Mouse (Mus musculus) urinary bladder, postnatal 10 days (tissue): ENCODE results near the gene Nfib.

Experiments
- DNase-seq: peaks from one replicate; pipeline ENCODE4 v3.0.0; 2022; ENCODE audit warnings: low spot score

Nfib gene

GRCm38 (mm10) chr4:82540466-82540990 lies 165.0 kb downstream of the Nfib start:
- DNase-seq: no peak

DNA sequence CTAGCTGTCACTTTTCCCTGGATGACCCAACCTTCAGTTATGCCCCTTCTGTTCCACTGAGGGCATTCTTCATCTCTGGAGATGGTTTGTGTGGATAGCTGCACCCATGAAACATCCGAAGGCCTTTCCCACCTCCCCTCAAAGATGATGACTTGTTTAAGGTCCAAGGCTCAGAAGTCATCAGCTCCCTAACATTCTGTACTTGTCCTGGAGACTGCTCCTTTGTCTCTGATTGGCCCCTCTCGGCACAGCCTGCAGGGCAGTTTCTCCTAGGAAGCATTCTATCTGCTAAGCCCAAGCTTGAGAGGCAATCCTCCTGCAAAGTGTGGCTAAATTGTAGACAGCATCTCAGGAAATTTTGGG lies 165.5 kb downstream of the Nfib start:
- DNase-seq: no peak

GRCm38 (mm10) chr4:82539406-82540047 lies 166.0 kb downstream of the Nfib start:
- no peak for DNase-seq

- no peak for DNase-seq
Measured at GRCm38 (mm10) chr4:82538815-82539214, 166.7 kb downstream of the Nfib start.

GRCm38 (mm10) chr4:82538069-82538811 lies 167.3 kb downstream of the Nfib start:
- DNase-seq: no peak

DNA sequence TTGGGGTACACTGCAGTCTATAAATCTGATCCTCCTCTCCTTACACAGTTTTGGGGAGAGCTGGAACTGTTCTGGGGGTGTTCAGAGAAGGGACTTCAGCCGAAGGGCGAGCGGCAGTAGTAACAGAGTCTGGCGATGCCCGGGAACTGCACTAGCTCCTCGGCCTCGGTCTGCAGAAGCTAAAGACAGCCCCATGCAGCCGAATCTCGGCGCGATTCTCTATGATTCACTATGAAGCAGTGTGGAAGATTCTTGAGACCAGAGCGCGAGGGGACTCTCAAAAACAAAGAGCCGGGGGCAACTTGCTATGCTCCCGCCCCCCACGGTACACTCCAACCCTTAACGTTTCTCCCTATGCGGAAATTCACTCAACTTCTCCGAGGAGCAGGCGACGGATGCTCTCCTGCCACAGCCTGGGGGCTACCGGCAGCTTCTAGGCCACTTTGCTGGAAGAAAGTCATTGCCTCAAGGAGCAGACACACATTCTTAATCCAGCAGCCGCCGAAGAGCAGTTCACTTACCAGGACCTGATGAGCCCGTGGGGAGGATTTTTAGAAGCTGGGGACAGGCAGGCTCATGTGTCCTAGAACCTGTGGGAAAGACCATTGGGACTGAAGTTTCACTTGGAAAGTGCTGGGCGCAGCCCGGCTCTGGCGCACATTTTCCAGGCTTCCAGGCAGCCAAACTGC lies 168.1 kb downstream of the Nfib start:
- no peak for DNase-seq

GRCm38 (mm10) chr4:82536435-82537278 lies 168.9 kb downstream of the Nfib start:
- DNase-seq: no peak

DNA sequence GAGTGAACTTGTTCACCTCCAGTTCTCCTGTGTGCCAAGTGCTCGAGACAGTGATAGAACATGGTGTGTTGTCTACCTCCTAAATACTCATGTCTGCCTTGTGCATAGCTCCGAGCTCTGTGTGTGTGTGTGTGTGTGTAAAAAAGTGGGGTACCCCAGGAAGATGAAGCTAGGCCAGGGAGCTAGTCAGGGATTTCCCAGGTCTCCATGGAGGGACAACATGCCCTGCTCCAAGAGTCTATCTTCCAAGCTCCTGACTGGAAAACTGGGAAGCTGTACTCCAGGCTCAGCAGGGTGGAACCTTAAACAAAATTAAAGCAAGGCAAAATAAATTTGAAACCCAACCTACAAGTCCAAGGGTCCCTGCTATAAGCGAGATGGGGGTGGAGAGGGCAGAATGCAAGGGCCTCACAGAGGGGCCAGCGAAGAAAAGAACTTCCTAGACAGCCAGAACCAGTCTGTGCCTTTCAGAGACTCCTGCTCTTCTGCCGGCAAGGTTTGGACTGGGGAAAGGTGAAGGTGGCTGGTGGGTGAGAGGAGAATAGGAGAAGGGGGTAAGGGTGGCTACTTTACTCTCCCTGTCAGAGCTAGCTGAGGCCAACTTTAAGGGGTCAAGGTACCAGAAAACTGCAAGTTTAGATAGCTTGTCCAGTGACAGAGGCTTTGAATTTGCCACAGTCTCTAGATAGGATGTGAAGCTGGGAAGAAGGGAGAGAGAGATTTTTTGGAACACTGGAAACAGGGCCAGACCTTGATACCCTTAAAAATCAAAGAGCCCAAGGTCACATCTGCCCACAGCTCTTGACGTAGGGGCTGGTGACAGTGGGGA lies 169.7 kb downstream of the Nfib start:
- DNase-seq: no peak

DNA sequence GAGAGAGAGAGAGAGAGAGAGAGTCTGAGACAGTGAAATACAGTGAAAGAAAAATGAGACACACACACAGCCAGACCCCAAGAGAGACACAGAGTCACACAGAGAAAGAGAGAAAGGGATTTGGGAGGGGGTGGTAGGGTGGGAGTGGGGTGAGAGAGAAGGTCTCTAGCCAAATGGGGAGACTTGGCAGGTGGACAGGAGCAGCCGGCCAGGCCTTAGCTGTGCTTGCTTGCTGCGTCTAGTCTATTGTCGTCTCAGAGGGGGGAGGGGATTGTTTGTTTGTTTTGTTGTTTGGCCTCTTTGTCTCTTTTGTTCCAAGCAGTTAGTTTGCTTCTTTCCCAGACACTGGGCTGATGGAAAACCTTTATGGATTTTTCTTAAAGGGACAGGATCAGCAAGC lies 172.3 kb downstream of the Nfib start:
- DNase-seq: no peak

DNA sequence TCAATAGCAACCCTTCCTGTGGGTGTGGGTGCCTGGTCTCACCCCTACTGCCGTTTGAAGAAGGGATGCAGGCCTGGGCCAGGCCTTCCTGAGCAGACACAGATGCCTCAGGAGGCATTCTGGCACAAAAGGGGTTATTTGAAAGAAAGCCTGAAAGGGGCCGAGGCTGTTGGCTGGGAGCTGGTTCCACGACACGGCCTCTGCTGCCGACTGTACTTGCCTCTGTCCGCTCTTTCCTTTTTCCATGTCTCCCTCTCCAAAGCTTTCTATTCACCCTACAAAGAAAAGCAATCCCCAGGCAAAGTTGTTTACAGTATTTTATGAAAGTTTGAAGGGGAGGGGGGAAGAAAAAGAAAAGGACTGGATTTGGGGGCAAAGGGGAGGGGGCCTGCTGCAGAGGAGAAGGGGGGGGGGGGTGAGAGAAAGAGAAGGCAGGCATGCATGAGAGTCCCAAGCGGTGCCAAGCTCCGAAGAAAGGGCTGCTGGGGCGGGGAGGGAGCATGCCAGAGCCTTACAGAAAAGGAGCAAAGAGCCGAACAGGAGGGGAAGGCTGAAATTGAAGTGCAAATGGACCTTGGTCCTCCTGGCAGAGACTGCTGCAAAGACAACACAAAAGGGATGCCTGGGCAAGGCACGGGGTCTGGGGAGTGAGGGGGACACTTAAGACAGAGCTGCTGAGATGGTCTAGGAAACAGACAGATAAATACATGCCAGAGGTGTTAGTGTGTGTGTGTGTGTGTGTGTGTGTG lies 172.9 kb downstream of the Nfib start:
- no peak for DNase-seq

DNA sequence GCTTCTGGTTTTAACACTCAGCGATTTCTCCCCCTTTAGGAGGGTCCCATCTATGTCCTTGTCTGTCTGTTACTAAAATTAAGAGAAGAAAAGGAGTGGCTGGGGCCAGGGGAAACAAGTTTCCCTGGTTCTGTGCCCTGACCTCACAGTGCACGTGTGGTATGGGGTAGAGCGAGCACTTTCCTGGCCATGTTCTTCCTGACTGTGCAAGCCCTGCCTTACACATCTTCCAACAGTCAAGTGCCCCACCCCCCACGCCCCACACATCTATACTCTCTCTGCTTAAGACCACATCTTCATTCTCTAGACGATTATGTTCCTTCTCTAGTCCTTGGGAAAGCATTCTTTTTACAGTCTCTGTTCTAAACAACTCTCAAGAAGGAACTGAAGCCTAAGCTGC lies 173.6 kb downstream of the Nfib start:
- no peak for DNase-seq

GRCm38 (mm10) chr4:82530875-82531353 lies 174.6 kb downstream of the Nfib start:
- DNase-seq: no peak

GRCm38 (mm10) chr4:82528978-82529377 lies 176.6 kb downstream of the Nfib start:
- no peak for DNase-seq

GRCm38 (mm10) chr4:82519935-82520334 lies 185.6 kb downstream of the Nfib start:
- no peak for DNase-seq

GRCm38 (mm10) chr4:82518132-82518531 lies 187.4 kb downstream of the Nfib start:
- no peak for DNase-seq

- no peak for DNase-seq
Measured at GRCm38 (mm10) chr4:82517311-82517710, 188.2 kb downstream of the Nfib start.

DNA sequence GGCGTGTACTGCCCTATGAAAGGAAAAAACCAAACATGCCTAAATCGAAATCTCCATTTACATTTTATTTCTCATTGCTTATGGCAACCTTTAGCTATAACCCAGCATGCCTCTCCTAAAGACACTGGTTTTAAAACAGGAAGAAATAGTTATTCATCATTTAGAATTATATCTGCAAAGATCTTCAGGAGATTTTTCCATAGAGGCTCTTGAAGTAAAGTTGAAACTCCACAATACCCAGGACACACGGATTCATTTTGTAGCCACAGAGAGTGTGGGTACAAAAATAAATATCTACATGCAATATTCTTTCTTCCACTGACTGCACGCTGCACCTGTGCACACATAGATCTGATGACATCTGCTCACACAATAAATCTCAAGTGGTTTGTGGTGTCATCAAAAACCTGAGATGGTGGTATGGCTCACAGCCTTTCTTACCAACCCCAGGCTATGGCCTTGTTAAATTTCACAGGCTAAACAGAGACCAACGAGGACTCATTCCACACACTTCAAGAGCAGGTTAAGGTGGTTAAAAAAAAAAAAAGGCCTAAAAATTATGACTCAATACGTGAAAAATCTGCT lies 189.2 kb downstream of the Nfib start:
- DNase-seq: no peak

- DNase-seq: no peak
Measured at GRCm38 (mm10) chr4:82514921-82515320, 190.6 kb downstream of the Nfib start.

GRCm38 (mm10) chr4:82514373-82514772 lies 191.2 kb downstream of the Nfib start:
- DNase-seq: no peak

GRCm38 (mm10) chr4:82513426-82513750 lies 192.2 kb downstream of the Nfib start:
- no peak for DNase-seq
